Mouse (Mus musculus) stomach, embryonic 16.5 days (tissue): Measurements from ENCODE around the gene Gspt2. TPM values are rescaled to one million over a fixed set of nuclear protein-coding genes. Genes with fewer than 3 reads are reported as not detected.
"Not testable (repeated sequence)": the region's sequence is repeated elsewhere in the genome, so short reads cannot be mapped to it uniquely, and the experiment has no call there.

ENCODE experiments used
- ATAC-seq: fragments of 200-750 bp; cut with Nextera tagmentation; 2 replicates; pipeline ENCODE4 v1.8.0; 2017; ENCODE audit warnings: moderate number of reproducible peaks, moderate TSS enrichment; ENCODE audit not compliant: insufficient read depth, low FRiP score
- H3K27ac ChIP-seq: fragments of 300-500 bp; sonication (generic); 2 replicates; pipeline ENCODE4 v1.5.1; 2014; ENCODE audit warnings: low read length
- H3K27me3 ChIP-seq: fragments of 300-500 bp; sonication (generic); 2 replicates; pipeline ENCODE4 v1.6.1; 2014; ENCODE audit warnings: low read length, control low read depth, mixed read lengths; ENCODE audit not compliant: control insufficient read depth, insufficient read depth
- H3K36me3 ChIP-seq: fragments of 300-500 bp; sonication (generic); 2 replicates; pipeline ENCODE4 v1.6.1; 2014; ENCODE audit warnings: low read length; ENCODE audit not compliant: control insufficient read depth, insufficient read depth
- H3K4me1 ChIP-seq: fragments of 300-500 bp; sonication (generic); 2 replicates; pipeline ENCODE4 v1.6.1; 2014; ENCODE audit warnings: low read length, control low read depth, mixed read lengths; ENCODE audit not compliant: control insufficient read depth, insufficient read depth
- H3K4me2 ChIP-seq: fragments of 300-500 bp; sonication (generic); 2 replicates; pipeline ENCODE4 v1.6.1; 2014; ENCODE audit warnings: low read depth, low read length, mixed read lengths
- H3K4me3 ChIP-seq: fragments of 300-500 bp; sonication (generic); replicated peaks from 2 replicates; pipeline ENCODE4 v1.5.1; 2014; ENCODE audit warnings: mild to moderate bottlenecking, low read length
- H3K9ac ChIP-seq: fragments of 300-500 bp; sonication (generic); 2 replicates; pipeline ENCODE4 v1.6.1; 2014; ENCODE audit warnings: low read length
- H3K9me3 ChIP-seq: fragments of 300-500 bp; sonication (generic); replicated peaks from 2 replicates; pipeline ENCODE4 v1.6.1; 2016; ENCODE audit warnings: low read length, control low read depth; ENCODE audit not compliant: control insufficient read depth
- WGBS: fragments of 180-500 bp; shearing (Covaris S2); extraction: QIAGEN DNeasy Blood & Tissue Kit; methylation state at CpG from one replicate; pipeline ENCODE4 v1.1.7; 2014; 5-methylcytosine and 5-hydroxymethylcytosine counted together
- polyA plus RNA-seq: library from polyadenylated mRNA; unstranded; fragments of >200 nt; fragmentation: Nextera tagmentation; extraction: Ambion mirVana; gene quantifications from 2 replicates; pipeline ENCODE4 v1.2.1, GENCODE M21; 2015

Gspt2 gene
- polyA plus RNA-seq = 4.7 and 5.5 TPM in 2 replicates

DNA sequence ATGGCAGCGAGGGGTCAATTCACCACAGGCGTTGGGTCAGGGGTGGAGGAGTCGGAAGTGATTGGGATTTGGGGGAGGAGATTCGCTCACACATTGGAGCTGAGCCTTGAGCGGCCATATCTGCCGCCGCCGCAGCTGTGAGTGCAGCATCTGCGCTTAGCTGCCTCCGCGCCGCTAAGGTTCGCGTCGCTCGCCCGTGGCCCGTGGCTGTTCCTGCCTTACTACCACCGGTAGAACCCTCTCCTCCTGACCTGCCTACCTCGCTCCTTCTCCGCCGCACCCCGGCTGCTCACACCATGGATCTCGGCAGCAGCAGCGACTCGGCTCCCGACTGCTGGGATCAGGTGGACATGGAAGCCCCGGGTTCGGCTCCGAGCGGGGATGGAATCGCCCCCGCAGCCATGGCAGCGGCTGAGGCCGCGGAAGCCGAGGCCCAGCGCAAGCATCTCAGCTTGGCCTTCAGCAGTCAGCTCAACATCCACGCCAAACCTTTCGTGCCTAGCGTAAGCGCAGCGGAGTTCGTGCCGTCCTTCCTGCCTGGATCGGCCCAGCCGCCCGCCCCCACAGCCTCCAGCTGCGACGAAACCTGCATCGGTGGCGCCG, at the start of gene Gspt2:
Gspt2 (plus strand) TSS at position 109 of the 603 bp plus-strand sequence.
- H3K27ac ChIP-seq = no peak within 1 kb of the TSS
- H3K4me1 ChIP-seq = no peaks in the 10 kb centered on the region
- no peaks in the 10 kb centered on the region for H3K9me3 ChIP-seq
- 15% methylated on average over 50 of the region's 53 CpGs for WGBS
- peak; percentile 53 for ATAC-seq
- peak within 1 kb of the TSS; percentile 76 for H3K9ac ChIP-seq
- H3K4me2 ChIP-seq = peak within 1 kb of the TSS; percentile 55
- H3K36me3 ChIP-seq = no peaks in the 10 kb centered on the region
- peaks cover 3% of the 10 kb centered on the region; the same call in 1 of the 2 replicates for H3K27me3 ChIP-seq
- peak within 1 kb of the TSS; percentile 63 for H3K4me3 ChIP-seq

DNA sequence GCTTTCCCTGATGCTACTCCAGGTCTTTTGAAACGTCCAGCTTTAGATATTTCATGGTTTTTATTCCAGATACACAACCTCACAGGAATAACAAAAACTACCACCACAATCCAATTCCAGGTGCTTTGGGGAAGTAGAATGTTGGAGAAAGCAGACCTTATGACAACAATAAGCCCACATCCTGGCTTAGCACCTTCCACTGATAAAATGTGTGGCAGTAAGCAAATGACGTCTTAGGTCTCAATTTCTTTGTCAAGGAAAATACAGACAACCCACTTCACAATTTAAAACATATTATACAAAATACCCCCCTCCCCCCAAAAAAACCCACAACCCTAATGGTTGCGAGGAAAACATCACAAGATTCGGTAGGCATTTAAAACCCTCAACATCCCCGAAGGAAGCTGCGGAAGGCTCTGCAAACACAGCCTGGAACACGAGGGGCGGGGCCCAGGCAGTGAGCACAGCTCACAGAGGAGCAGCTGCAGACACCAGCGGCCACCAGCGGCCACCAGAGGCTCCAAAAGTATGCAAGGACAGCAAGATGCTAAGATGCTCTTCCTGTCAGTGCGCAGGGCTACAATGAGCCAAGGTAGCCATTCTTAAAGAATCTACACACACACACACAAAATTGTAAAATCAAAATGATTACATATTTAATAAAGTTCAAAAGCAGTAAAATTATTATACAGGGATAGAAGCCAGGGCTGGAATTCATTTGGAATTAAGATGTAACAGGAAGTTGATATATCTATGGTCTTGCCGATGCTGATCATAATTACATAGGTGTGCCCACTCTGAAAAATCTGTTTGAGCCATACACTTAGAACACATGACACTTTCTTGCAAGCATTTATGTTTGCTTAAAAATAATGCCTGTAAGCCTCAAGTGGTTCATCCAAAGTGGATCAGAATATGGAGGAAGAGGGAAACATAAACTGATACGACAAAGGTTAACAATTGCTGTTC, 10.8 kb upstream of the Gspt2 start:
- Histone ChIP-seq H3K4me1 (no peaks in the 10 kb centered on the region), H3K9me3 (no peaks in the 10 kb centered on the region), H3K4me2 (peak overlapping the region; percentile 33), H3K27me3 (no peaks in the 10 kb centered on the region), H3K27ac (no peak overlapping the region), H3K4me3 (peak overlapping the region; percentile 10; the same call in 1 of the 2 replicates), H3K9ac (no peak overlapping the region), H3K36me3 (no peaks in the 10 kb centered on the region)
- 32% methylated on average over 13 of the region's 13 CpGs for WGBS
- ATAC-seq = no peak; the same call in 1 of the 2 replicates

- no peak for ATAC-seq
Measured at GRCm38 (mm10) chrX:94636911-94637310, 1.0 kb downstream of the Gspt2 start.

GRCm38 (mm10) chrX:94648541-94648940, 12.7 kb downstream of the Gspt2 start:
- Histone ChIP-seq H3K27me3 (no peaks in the 10 kb centered on the region; the same call in 1 of the 2 replicates), H3K4me1 (no peaks in the 10 kb centered on the region), H3K36me3 (no peaks in the 10 kb centered on the region), H3K27ac (no peak overlapping the region), H3K4me2 (no peak overlapping the region), H3K9me3 (no peaks in the 10 kb centered on the region), H3K9ac (no peak overlapping the region), H3K4me3 (no peak overlapping the region)
- ATAC-seq = no peak

More at GRCm38 (mm10) chrX:94636911-94637310, 1.0 kb downstream of the Gspt2 start:
- 72% methylated on average over 8 of the region's 8 CpGs for whole genome bisulfite sequencing
- Histone ChIP-seq H3K27ac (no peak overlapping the region), H3K9ac (0 out of 2 replicates have a peak overlapping the region, but pooled peaks have one; percentile 76), H3K9me3 (no peaks in the 10 kb centered on the region), H3K4me1 (no peaks in the 10 kb centered on the region), H3K4me2 (peak overlapping the region; percentile 55), H3K4me3 (peak overlapping the region; percentile 63), H3K27me3 (peaks cover 3% of the 10 kb centered on the region; the same call in 1 of the 2 replicates), H3K36me3 (no peaks in the 10 kb centered on the region)

DNA sequence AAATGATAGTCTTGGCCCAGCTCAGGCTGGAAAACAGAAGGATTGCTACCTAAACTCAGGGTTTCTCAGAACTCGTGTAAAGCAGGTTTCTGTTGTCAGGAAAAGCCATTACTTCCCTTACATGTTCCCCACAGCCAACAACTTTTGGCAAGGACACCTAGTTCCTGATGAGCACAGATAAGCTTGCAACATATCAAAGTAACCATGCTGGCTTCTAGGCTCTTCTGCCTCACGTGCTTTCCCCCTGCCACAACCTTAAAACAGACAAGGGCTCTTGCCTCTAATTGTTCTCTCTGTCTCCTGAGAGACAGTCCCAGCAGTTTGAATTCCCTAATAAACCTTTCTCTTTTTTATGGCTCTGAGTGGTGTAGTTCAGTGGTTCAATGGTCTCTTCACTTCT, 21.9 kb downstream of the Gspt2 start:
- Histone ChIP-seq H3K4me2 (no peak overlapping the region), H3K27me3 (no peaks in the 10 kb centered on the region; the same call in 1 of the 2 replicates), H3K4me1 (no peaks in the 10 kb centered on the region), H3K4me3 (no peak overlapping the region), H3K27ac (no peak overlapping the region), H3K36me3 (no peaks in the 10 kb centered on the region), H3K9ac (no peak overlapping the region), H3K9me3 (no peaks in the 10 kb centered on the region)
- WGBS = 58% methylated on average over 2 of the region's 2 CpGs
- no peak for ATAC-seq

DNA sequence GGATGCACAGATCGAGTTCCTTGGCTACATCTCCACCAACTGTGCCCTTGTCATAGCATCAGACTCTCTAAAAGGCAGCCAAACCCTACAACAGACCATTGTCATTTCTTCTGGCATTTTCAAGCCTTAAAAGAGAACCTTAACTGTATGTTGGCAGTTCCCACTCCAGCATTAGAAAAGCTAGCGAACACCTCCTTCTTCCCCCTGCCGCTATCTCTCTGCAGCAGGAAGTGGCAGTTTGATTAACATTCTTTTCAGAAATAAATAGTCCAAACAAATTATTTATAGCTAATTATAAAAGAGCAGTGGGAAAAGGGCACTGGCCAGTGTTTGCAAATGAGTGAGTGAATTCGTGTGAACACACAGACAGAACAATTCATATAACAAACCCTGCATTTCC, 34.9 kb downstream of the Gspt2 start:
- Histone ChIP-seq H3K36me3 (no peaks in the 10 kb centered on the region), H3K9me3 (no peaks in the 10 kb centered on the region), H3K27me3 (no peaks in the 10 kb centered on the region), H3K9ac (no peak overlapping the region), H3K27ac (no peak overlapping the region), H3K4me1 (no peaks in the 10 kb centered on the region), H3K4me2 (no peak overlapping the region), H3K4me3 (no peak overlapping the region)
- ATAC-seq = no peak
- 63% methylated on average over 4 of the region's 4 CpGs for WGBS

DNA sequence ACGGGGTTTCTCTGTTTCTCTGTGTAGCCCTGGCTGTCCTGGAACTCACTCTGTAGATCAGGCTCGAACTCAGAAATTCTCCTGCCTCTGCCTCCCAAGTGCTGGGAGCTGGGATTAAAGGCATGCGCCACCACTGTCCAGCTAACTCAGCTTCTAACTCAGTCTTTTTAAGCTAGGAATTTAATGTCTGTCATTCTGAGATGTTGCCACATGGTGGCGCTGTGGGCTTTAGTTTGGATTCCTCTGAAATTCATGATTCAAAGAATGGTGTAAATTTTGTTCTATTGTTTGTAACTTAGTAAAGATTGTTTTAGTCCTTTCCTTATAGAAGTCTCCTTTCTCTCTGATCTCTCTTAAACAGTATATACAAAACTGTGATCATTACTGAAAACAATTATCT, 39.1 kb downstream of the Gspt2 start:
- H3K4me3 ChIP-seq = no peak overlapping the region
- no peaks in the 10 kb centered on the region for H3K27me3 ChIP-seq
- H3K4me1 ChIP-seq = no peaks in the 10 kb centered on the region
- H3K9ac ChIP-seq = no peak overlapping the region
- no peaks in the 10 kb centered on the region for H3K9me3 ChIP-seq
- WGBS = 38% methylated on average over 4 of the region's 4 CpGs
- ATAC-seq = no peak
- H3K36me3 ChIP-seq = no peaks in the 10 kb centered on the region
- H3K27ac ChIP-seq = no peak overlapping the region
- no peak overlapping the region for H3K4me2 ChIP-seq

GRCm38 (mm10) chrX:94681581-94681980, 45.7 kb downstream of the Gspt2 start:
- ATAC-seq, H3K4me1 ChIP-seq, H3K9ac ChIP-seq, H3K27ac ChIP-seq, H3K4me2 ChIP-seq, H3K4me3 ChIP-seq, H3K9me3 ChIP-seq, H3K27me3 ChIP-seq, H3K36me3 ChIP-seq: not testable (repeated sequence)
- no CpG with 5 or more reads among the region's 2 CpGs for WGBS

GRCm38 (mm10) chrX:94689593-94689992, 53.7 kb downstream of the Gspt2 start:
- not testable (repeated sequence) for H3K27ac ChIP-seq, H3K9ac ChIP-seq, H3K4me3 ChIP-seq, H3K4me2 ChIP-seq, H3K9me3 ChIP-seq, H3K36me3 ChIP-seq, H3K4me1 ChIP-seq, H3K27me3 ChIP-seq
- peak; percentile 50; the same call in 1 of the 2 replicates for ATAC-seq
- 85% methylated on average over 5 of the region's 5 CpGs for WGBS
